Mouse (Mus musculus) spleen, adult 2 months (tissue): ENCODE data around the gene Cacna1g. TPM values are rescaled to one million over a fixed set of nuclear protein-coding genes. Genes with fewer than 3 reads are reported as not detected.

Source experiments
- DNase-seq, 2 experiments: peaks; one replicate each; pipeline versions ENCODE4 v3.0.0 to v3.0.0-alpha.2; 2012 to 2021; ENCODE audit warnings: low spot score in 2 of 2, low read depth in 1 of 2
- H3K27ac ChIP-seq: fragments of 200-500 bp; 2 replicates; pipeline ENCODE4 v1.5.1; 2012; ENCODE audit warnings: low read length, inconsistent platforms; ENCODE audit not compliant: insufficient read depth
- H3K27me3 ChIP-seq: fragments of 200-500 bp; 2 replicates; pipeline ENCODE4 v1.6.1; 2012; ENCODE audit warnings: mild to moderate bottlenecking, moderate library complexity, low read length, inconsistent platforms; ENCODE audit not compliant: control insufficient read depth, insufficient read depth
- H3K36me3 ChIP-seq: fragments of 200-500 bp; 2 replicates; pipeline ENCODE4 v1.6.1; 2012; ENCODE audit warnings: mild to moderate bottlenecking, low read length, inconsistent platforms; ENCODE audit not compliant: control insufficient read depth, insufficient read depth
- H3K4me1 ChIP-seq: fragments of 200-500 bp; 2 replicates; pipeline ENCODE4 v1.6.1; 2011; ENCODE audit warnings: inconsistent platforms; ENCODE audit not compliant: control insufficient read depth, insufficient read depth, insufficient read length
- H3K4me3 ChIP-seq: fragments of 200-500 bp; 2 replicates; pipeline ENCODE4 v1.5.1; 2011; ENCODE audit warnings: mild to moderate bottlenecking, inconsistent platforms; ENCODE audit not compliant: insufficient read depth, insufficient read length; ENCODE audit errors: extremely low read depth
- CTCF ChIP-seq: fragments of 200-500 bp; IDR thresholded peaks from 2 replicates; pipeline ENCODE4 v1.5.1; 2011; ENCODE audit warnings: mild to moderate bottlenecking, inconsistent platforms; ENCODE audit not compliant: insufficient read depth, insufficient read length, insufficient replicate concordance; ENCODE audit errors: extremely low read depth
- POLR2A ChIP-seq: fragments of 200-500 bp; IDR thresholded peaks from 2 replicates; pipeline ENCODE4 v1.6.1; 2011; ENCODE audit warnings: low read depth, low read length, inconsistent platforms
- WGBS: fragments of 180-500 bp; shearing (Covaris S2); methylation state at CpG from one replicate; pipeline ENCODE4 v1.1.7; 2018; 5-methylcytosine and 5-hydroxymethylcytosine counted together
- polyA plus RNA-seq: library from polyadenylated mRNA; depleted of rRNA; stranded (reverse); fragments of >200 nt; gene quantifications from 2 replicates; pipeline ENCODE4 v1.2.3, GENCODE M21; 2012

The Cacna1g gene
- polyA plus RNA-seq, 1 experiment = 12.0 TPM

GRCm38 (mm10) chr11:94449886-94450285 is 24.1 kb downstream of the Cacna1g start:
- Histone ChIP-seq H3K4me3 (no peak overlapping the region), H3K4me1 (no peaks in the 10 kb centered on the region), H3K27me3 (no peaks in the 10 kb centered on the region), H3K27ac (no peak overlapping the region), H3K36me3 (no peaks in the 10 kb centered on the region)
- WGBS = 79% methylated on average over 5 of the region's 5 CpGs
- DNase-seq = no peak
- no peak for TF ChIP-seq POLR2A
- no peak for TF ChIP-seq CTCF

GRCm38 (mm10) chr11:94449239-94449638 is 24.8 kb downstream of the Cacna1g start:
- no peaks in the 10 kb centered on the region for H3K4me1 ChIP-seq
- no peaks in the 10 kb centered on the region for H3K27me3 ChIP-seq
- H3K27ac ChIP-seq = no peak overlapping the region
- no peak overlapping the region for H3K4me3 ChIP-seq
- no peak for DNase-seq
- no peak for TF ChIP-seq CTCF
- no peak for TF ChIP-seq POLR2A
- H3K36me3 ChIP-seq = no peaks in the 10 kb centered on the region
- WGBS = 88% methylated on average over 8 of the region's 8 CpGs

- WGBS = 55% methylated on average over 3 of the region's 3 CpGs
Observed at GRCm38 (mm10) chr11:94447017-94447416, 27.0 kb downstream of the Cacna1g start.

GRCm38 (mm10) chr11:94445300-94445699 is 28.7 kb downstream of the Cacna1g start:
- H3K4me1 ChIP-seq = no peaks in the 10 kb centered on the region
- no peak for DNase-seq
- no peak overlapping the region for H3K27ac ChIP-seq
- H3K4me3 ChIP-seq = no peak overlapping the region
- TF ChIP-seq CTCF = no peak
- TF ChIP-seq POLR2A = no peak
- no peaks in the 10 kb centered on the region for H3K27me3 ChIP-seq
- WGBS = 82% methylated on average over 4 of the region's 4 CpGs
- H3K36me3 ChIP-seq = no peaks in the 10 kb centered on the region

More at GRCm38 (mm10) chr11:94447017-94447416, 27.0 kb downstream of the Cacna1g start:
- Histone ChIP-seq H3K4me1 (no peaks in the 10 kb centered on the region), H3K36me3 (no peaks in the 10 kb centered on the region), H3K27me3 (no peaks in the 10 kb centered on the region), H3K4me3 (no peak overlapping the region), H3K27ac (no peak overlapping the region)
- DNase-seq = no peak
- TF ChIP-seq POLR2A (no peak), CTCF (no peak)

DNA sequence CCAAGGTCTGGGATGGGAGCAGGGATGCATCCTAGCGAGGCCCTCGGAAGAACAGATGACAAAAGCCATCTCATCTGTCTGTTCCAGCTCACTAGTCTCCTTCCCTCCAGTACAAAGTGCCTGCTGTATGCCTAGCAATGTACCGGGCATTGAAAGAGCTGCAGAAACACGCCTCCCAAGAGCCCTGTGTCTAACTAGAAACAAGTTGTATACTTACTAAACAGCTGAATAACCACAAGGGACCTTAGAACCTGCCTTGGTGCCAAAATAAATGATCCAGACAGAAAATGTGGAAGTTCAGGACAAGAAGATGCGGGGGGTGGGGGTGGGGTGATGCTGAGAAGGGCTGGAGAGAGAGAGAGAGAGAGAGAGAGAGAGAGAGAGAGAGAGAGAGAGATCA is 29.2 kb downstream of the Cacna1g start:
- TF ChIP-seq POLR2A = no peak
- Histone ChIP-seq H3K27ac (no peak overlapping the region), H3K4me3 (no peak overlapping the region), H3K27me3 (no peaks in the 10 kb centered on the region), H3K36me3 (no peaks in the 10 kb centered on the region), H3K4me1 (no peaks in the 10 kb centered on the region)
- no peak for DNase-seq
- 78% methylated on average over 5 of the region's 5 CpGs for WGBS

DNA sequence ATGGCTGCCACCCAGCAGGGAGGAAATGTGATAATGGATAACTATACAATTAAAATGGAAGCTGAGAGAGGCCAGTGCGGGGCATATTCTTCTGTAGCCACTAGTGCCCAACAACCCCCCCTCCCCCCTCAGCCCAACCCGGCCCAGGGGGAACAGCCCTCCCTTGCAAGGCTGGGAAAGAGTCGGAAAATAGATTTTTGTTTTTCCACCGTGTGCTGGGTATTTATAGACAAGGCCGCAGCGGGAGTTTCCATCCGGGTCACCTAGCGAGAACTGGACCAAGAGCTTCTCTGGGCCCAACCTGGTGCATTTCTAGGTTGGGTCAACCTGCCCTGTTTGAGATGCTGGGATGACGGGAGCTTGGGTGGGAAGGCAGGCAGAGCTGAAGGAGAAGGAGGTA is 32.2 kb downstream of the Cacna1g start:
- no peaks in the 10 kb centered on the region for H3K36me3 ChIP-seq
- no peak for TF ChIP-seq POLR2A
- no peak for TF ChIP-seq CTCF
- H3K27me3 ChIP-seq = no peaks in the 10 kb centered on the region
- H3K27ac ChIP-seq = no peak overlapping the region
- 90% methylated on average over 9 of the region's 9 CpGs for WGBS
- no peak for DNase-seq
- no peaks in the 10 kb centered on the region for H3K4me1 ChIP-seq
- H3K4me3 ChIP-seq = no peak overlapping the region

DNA sequence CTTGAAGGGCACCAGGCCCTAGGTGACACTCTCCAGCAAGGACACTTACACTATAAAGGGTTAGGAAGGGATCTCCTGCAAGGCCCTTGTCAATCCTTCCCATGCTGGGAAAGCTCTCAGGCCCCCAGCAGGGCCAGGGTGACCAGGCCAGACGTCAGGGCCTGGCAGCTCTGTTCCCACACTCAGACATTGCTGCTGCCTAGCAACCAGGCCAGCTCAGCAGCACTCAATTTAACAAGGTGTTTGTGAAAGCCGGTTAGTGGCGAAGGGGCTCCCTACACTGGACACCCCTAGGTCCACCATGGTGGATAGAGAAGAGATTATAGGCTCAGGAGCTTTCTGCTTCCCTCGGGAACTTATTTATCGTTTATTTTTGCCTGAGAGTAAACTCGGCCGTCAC is 32.9 kb downstream of the Cacna1g start:
- TF ChIP-seq CTCF (no peak), POLR2A (no peak)
- 82% methylated on average over 7 of the region's 7 CpGs for WGBS
- no peaks in the 10 kb centered on the region for H3K4me1 ChIP-seq
- H3K27me3 ChIP-seq = no peaks in the 10 kb centered on the region
- DNase-seq = no peak
- no peaks in the 10 kb centered on the region for H3K36me3 ChIP-seq
- H3K27ac ChIP-seq = no peak overlapping the region
- no peak overlapping the region for H3K4me3 ChIP-seq
